Mouse (Mus musculus) lung, embryonic 16.5 days (tissue): ENCODE measurements at regions not wholly inside any gene's neighbourhood (a gene's known extent, or its start where the extent isn't known, plus 50 kb on each side); places are given as distances from the start of the nearest gene placed in this dataset.

Experiments used
- ATAC-seq: fragments of 200-750 bp; cut with Nextera tagmentation; 2 replicates; pipeline ENCODE4 v1.8.0; 2017; ENCODE audit warnings: low read depth, mild to moderate bottlenecking, moderate library complexity
- H3K27ac ChIP-seq: fragments of 300-500 bp; sonication (generic); 2 replicates; pipeline ENCODE4 v1.5.1; 2014; ENCODE audit warnings: mild to moderate bottlenecking, control low read depth, low read length
- H3K27me3 ChIP-seq: fragments of 300-500 bp; sonication (generic); 2 replicates; pipeline ENCODE4 v1.6.1; 2014; ENCODE audit warnings: low read depth, low read length, mixed read lengths; ENCODE audit not compliant: control insufficient read depth, insufficient read depth
- H3K36me3 ChIP-seq: fragments of 300-500 bp; sonication (generic); 2 replicates; pipeline ENCODE4 v1.6.1; 2014; ENCODE audit warnings: low read length; ENCODE audit not compliant: control insufficient read depth, insufficient read depth
- H3K4me1 ChIP-seq: fragments of 300-500 bp; sonication (generic); replicated peaks from 2 replicates; pipeline ENCODE4 v1.6.1; 2014; ENCODE audit warnings: low read length, mixed read lengths; ENCODE audit not compliant: control insufficient read depth, insufficient read depth
- H3K4me2 ChIP-seq: fragments of 300-500 bp; sonication (generic); 2 replicates; pipeline ENCODE4 v1.6.1; 2014; ENCODE audit warnings: low read depth, low read length, control low read depth
- H3K4me3 ChIP-seq: fragments of 300-500 bp; sonication (generic); 2 replicates; pipeline ENCODE4 v1.5.1; 2014; ENCODE audit warnings: mild to moderate bottlenecking, low read length, control low read depth
- H3K9ac ChIP-seq: fragments of 300-500 bp; sonication (generic); 2 replicates; pipeline ENCODE4 v1.6.1; 2014; ENCODE audit warnings: low read length, control low read depth
- H3K9me3 ChIP-seq: fragments of 300-500 bp; sonication (generic); 2 replicates; pipeline ENCODE4 v1.6.1; 2016; ENCODE audit warnings: low read length; ENCODE audit not compliant: control insufficient read depth
- WGBS: fragments of 180-500 bp; shearing (Covaris S2); extraction: QIAGEN DNeasy Blood & Tissue Kit; methylation state at CpG from one replicate; pipeline ENCODE4 v1.1.7; 2014; 5-methylcytosine and 5-hydroxymethylcytosine counted together

DNA sequence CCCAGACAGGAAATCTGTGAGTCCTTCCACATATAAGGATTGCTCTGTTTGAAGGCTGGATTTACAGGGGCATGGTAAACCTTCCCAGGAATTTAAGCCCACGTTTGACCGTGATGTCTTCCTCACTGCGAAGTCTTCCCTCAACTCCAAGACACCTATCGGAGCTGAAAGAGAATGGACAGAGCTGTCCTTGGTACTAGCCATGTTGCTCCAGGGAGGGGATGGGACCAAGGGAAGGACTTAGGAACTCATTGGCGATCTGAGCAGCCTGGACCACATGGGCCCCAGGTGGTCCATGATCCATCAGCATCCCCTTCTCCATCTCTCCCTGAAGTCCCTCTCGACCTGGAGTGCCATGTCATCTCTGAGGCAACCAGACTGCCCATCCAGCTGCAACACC, 130.1 kb upstream of the Top1 start:
- H3K36me3 ChIP-seq, result no peaks in the 10 kb centered on the region
- no peak overlapping the region for H3K4me2 ChIP-seq
- H3K9me3 ChIP-seq, result no peaks in the 10 kb centered on the region
- H3K9ac ChIP-seq, result no peak overlapping the region
- no peak for ATAC-seq
- H3K27ac ChIP-seq, result no peak overlapping the region
- H3K27me3 ChIP-seq, result no peaks in the 10 kb centered on the region
- no peaks in the 10 kb centered on the region for H3K4me1 ChIP-seq
- H3K4me3 ChIP-seq, result no peak overlapping the region
- WGBS, result 32% methylated on average over 6 of the region's 6 CpGs

GRCm38 (mm10) chr2:160516526-160516925, 129.2 kb upstream of the Top1 start:
- ATAC-seq, result no peak
- Histone ChIP-seq H3K27me3 (no peaks in the 10 kb centered on the region), H3K4me2 (no peak overlapping the region), H3K36me3 (no peaks in the 10 kb centered on the region), H3K9me3 (no peaks in the 10 kb centered on the region), H3K4me1 (no peaks in the 10 kb centered on the region), H3K4me3 (no peak overlapping the region), H3K27ac (no peak overlapping the region), H3K9ac (no peak overlapping the region)
- 19% methylated on average over 6 of the region's 6 CpGs for WGBS

- WGBS, result 56% methylated on average over 9 of the region's 9 CpGs
- Histone ChIP-seq H3K4me2 (no peak overlapping the region), H3K36me3 (no peaks in the 10 kb centered on the region), H3K9ac (no peak overlapping the region), H3K27me3 (no peaks in the 10 kb centered on the region), H3K27ac (no peak overlapping the region), H3K4me1 (0 out of 2 replicates have a peak, but pooled peaks cover 6% of the 10 kb centered on the region), H3K9me3 (no peaks in the 10 kb centered on the region), H3K4me3 (no peak overlapping the region)
- peak; percentile 58; the same call in 1 of the 2 replicates for ATAC-seq
Measured at GRCm38 (mm10) chr2:160525301-160526205, 120.1 kb upstream of the Top1 start.

GRCm38 (mm10) chr2:160526377-160527125, 119.1 kb upstream of the Top1 start:
- Histone ChIP-seq H3K9me3 (no peaks in the 10 kb centered on the region), H3K27ac (no peak overlapping the region), H3K27me3 (no peaks in the 10 kb centered on the region), H3K9ac (no peak overlapping the region), H3K4me2 (no peak overlapping the region), H3K4me1 (0 out of 2 replicates have a peak, but pooled peaks cover 6% of the 10 kb centered on the region), H3K36me3 (no peaks in the 10 kb centered on the region), H3K4me3 (no peak overlapping the region)
- WGBS, result 43% methylated on average over 8 of the region's 8 CpGs
- no peak for ATAC-seq

DNA sequence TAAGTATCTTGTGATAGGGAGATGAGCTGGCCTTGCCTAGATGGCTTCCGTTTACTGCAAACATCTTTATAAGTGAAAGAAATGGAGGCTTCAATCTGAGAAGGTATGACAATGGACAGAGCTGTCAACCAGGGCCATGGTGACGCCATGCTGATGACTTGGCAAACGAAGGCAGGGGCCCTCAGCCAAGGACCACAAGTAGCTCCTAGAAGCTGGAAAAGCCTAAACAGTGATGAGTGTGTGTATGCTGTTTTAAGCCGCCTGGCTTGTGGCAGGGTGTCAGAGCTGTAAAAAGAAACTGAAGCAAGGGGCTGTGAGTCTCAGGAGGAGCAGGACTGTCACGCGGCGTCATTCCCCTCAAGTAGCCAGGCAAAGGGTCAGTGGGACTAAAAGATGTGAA, 116.4 kb upstream of the Top1 start:
- Histone ChIP-seq H3K4me3 (no peak overlapping the region), H3K27ac (no peak overlapping the region), H3K9ac (no peak overlapping the region), H3K9me3 (no peaks in the 10 kb centered on the region), H3K4me1 (0 out of 2 replicates have a peak, but pooled peaks cover 6% of the 10 kb centered on the region), H3K4me2 (no peak overlapping the region), H3K36me3 (no peaks in the 10 kb centered on the region), H3K27me3 (no peaks in the 10 kb centered on the region)
- WGBS, result 34% methylated on average over 7 of the region's 7 CpGs
- ATAC-seq, result no peak

DNA sequence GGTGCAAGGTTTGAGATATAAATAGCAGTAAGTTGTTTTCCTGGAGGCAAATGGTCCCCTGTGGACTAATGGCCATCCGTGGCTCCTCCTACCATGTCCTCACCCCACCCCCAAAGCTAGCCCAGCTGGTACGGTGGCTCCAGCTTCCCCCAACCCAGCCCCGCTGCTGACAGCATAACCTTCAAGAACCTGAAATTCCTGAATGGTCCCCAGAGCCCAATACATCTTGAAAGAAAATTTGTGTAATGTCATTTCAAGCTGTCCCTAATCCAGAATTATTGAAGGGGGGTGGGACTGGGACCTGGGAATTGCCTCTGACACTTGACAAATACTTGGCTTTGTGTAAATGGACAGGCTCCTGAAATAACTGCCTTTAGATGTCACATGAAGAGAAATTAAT, 115.3 kb upstream of the Top1 start:
- Histone ChIP-seq H3K36me3 (no peaks in the 10 kb centered on the region), H3K4me3 (no peak overlapping the region), H3K9me3 (no peaks in the 10 kb centered on the region), H3K27me3 (no peaks in the 10 kb centered on the region), H3K4me2 (no peak overlapping the region), H3K9ac (no peak overlapping the region), H3K27ac (no peak overlapping the region), H3K4me1 (0 out of 2 replicates have a peak, but pooled peaks cover 5% of the 10 kb centered on the region)
- WGBS, result 33% methylated on average over 3 of the region's 3 CpGs
- no peak for ATAC-seq

DNA sequence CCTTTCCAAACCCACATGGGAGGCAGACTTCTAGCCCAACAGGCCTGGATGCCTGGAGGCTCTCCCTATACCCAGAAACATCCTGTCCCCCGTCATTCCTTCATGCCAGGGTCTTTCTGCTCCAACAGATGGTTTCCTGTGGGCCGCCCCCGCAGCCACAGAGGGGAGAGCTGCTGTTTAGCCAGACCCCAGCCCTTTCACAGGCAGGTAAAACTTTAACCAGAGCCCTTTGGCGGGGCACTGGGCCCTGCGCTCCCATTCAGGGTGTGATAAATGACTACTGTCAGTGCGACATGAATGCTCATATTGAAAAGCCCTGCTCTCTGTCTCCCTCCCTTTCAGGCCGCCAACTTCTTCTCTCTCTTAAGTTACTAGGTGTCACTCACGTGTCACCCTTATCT, 108.4 kb upstream of the Top1 start:
- Histone ChIP-seq H3K9ac (no peak overlapping the region), H3K36me3 (no peaks in the 10 kb centered on the region), H3K4me3 (no peak overlapping the region), H3K4me1 (no peaks in the 10 kb centered on the region; the same call in 1 of the 2 replicates), H3K9me3 (no peaks in the 10 kb centered on the region), H3K27me3 (no peaks in the 10 kb centered on the region), H3K27ac (no peak overlapping the region), H3K4me2 (no peak overlapping the region)
- 23% methylated on average over 8 of the region's 8 CpGs for WGBS
- no peak for ATAC-seq

DNA sequence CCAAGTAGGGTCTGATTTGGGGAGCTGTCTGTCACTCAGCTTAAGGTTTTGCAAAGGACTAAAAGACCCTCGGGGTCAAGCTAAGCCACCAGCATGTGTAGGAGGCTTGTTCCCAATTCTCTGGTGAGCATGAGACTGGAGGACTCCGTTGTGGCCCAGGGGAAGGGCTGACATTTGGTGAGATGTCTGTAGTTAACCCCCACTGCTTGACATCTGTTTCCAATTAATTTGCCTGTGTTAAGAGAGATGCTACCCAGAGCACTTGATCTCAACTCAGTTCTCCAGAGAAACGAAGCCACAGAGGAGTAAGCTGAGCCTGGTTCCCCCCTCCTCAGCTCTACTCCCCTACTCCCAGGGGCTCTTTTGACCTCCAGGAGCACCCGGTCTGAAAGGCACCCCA, 100.2 kb upstream of the Top1 start:
- Histone ChIP-seq H3K4me3 (no peak overlapping the region), H3K9ac (no peak overlapping the region), H3K27me3 (no peaks in the 10 kb centered on the region), H3K4me1 (no peaks in the 10 kb centered on the region), H3K9me3 (no peaks in the 10 kb centered on the region), H3K27ac (no peak overlapping the region), H3K36me3 (no peaks in the 10 kb centered on the region), H3K4me2 (no peak overlapping the region)
- WGBS, result 30% methylated on average over 4 of the region's 4 CpGs
- no peak for ATAC-seq

GRCm38 (mm10) chr2:160552121-160552669, 93.5 kb upstream of the Top1 start:
- Histone ChIP-seq H3K4me1 (no peaks in the 10 kb centered on the region), H3K4me2 (no peak overlapping the region), H3K4me3 (no peak overlapping the region), H3K27me3 (no peaks in the 10 kb centered on the region), H3K9me3 (no peaks in the 10 kb centered on the region), H3K27ac (no peak overlapping the region), H3K9ac (no peak overlapping the region), H3K36me3 (no peaks in the 10 kb centered on the region)
- no peak for ATAC-seq
- 39% methylated on average over 19 of the region's 19 CpGs for WGBS
